Mouse (Mus musculus): ENCODE results near the gene Trpc7. TPM values are rescaled to one million over a fixed set of nuclear protein-coding genes. Genes with fewer than 3 reads are reported as not detected.

The Trpc7 gene
- polyA plus RNA-seq, 2 experiments: not detected

GRCm38 (mm10) chr13:56735212-56735875 is 160.4 kb downstream of the Trpc7 start:
- Histone ChIP-seq H3K4me2 (ENCODE audit: low read depth) (no peak overlapping the region), H3K27ac (no peak overlapping the region), H3K36me3 (replicated peaks; ENCODE audit: control insufficient read depth, insufficient read depth, low read depth) (no peaks in the 10 kb centered on the region; the same call in none of the 2 replicates), H3K4me1 (replicated peaks; ENCODE audit: control insufficient read depth in 2 of 2, insufficient read depth in 2 of 2, low read length in 1 of 2) (peaks cover 3% of the 10 kb centered on the region in 2 experiments; a peak in 2 of 4 replicates), H3K4me3 (ENCODE audit: insufficient read depth in 1 of 2, low read depth in 2 of 2, low read length in 2 of 2) (no peak overlapping the region), H3K9ac (replicated peaks) (no peak overlapping the region), H3K9me3 (ENCODE audit: control insufficient read depth, low read length) (no peaks in the 10 kb centered on the region), H3K27me3 (ENCODE audit: control insufficient read depth, insufficient read depth, low read length) (no peaks in the 10 kb centered on the region)
- DNase-seq (ENCODE audit: low read depth in 3 of 3, low spot score in 3 of 3): no peak
- WGBS (ENCODE audit: insufficient replicate concordance): 47% methylated on average over 6 of the region's 6 CpGs
- TF ChIP-seq EP300 (IDR thresholded peaks at IDR 0.05; ENCODE audit: low read depth) (no peak), CTCF (IDR thresholded peaks at IDR 0.05; ENCODE audit: low read depth) (peak; percentile 56)
- ATAC-seq (ENCODE audit: insufficient read depth): no peak

GRCm38 (mm10) chr13:56734617-56735016 is 161.2 kb downstream of the Trpc7 start:
- H3K27me3 ChIP-seq (ENCODE audit: control insufficient read depth, insufficient read depth, low read length): no peaks in the 10 kb centered on the region
- no peak for TF ChIP-seq CTCF (IDR thresholded peaks at IDR 0.05; ENCODE audit: low read depth)
- TF ChIP-seq EP300 (IDR thresholded peaks at IDR 0.05; ENCODE audit: low read depth): no peak
- no peaks in the 10 kb centered on the region for H3K9me3 ChIP-seq (ENCODE audit: control insufficient read depth, low read length)
- no peak for DNase-seq (ENCODE audit: low read depth in 3 of 3, low spot score in 3 of 3)
- 52% methylated on average over 4 of the region's 4 CpGs for WGBS (ENCODE audit: insufficient replicate concordance)
- no peak overlapping the region for H3K4me2 ChIP-seq (ENCODE audit: low read depth)
- no peaks in the 10 kb centered on the region; the same call in none of the 2 replicates for H3K36me3 ChIP-seq (replicated peaks; ENCODE audit: control insufficient read depth, insufficient read depth, low read depth)
- peaks cover 3% of the 10 kb centered on the region in 2 experiments; a peak in 2 of 4 replicates for H3K4me1 ChIP-seq (replicated peaks; ENCODE audit: control insufficient read depth in 2 of 2, insufficient read depth in 2 of 2, low read length in 1 of 2)
- no peak overlapping the region for H3K27ac ChIP-seq
- no peak overlapping the region for H3K9ac ChIP-seq (replicated peaks)
- no peak overlapping the region for H3K4me3 ChIP-seq (ENCODE audit: insufficient read depth in 1 of 2, low read depth in 2 of 2, low read length in 2 of 2)
- no peak for ATAC-seq (ENCODE audit: insufficient read depth)

GRCm38 (mm10) chr13:56729046-56729445 is 166.7 kb downstream of the Trpc7 start:
- no peaks in the 10 kb centered on the region for H3K9me3 ChIP-seq (ENCODE audit: control insufficient read depth, low read length)
- 82% methylated on average over 7 of the region's 7 CpGs for WGBS (ENCODE audit: insufficient replicate concordance)
- DNase-seq (ENCODE audit: low read depth in 3 of 3, low spot score in 3 of 3): no peak

GRCm38 (mm10) chr13:56726551-56726950 is 169.2 kb downstream of the Trpc7 start:
- Histone ChIP-seq H3K4me2 (ENCODE audit: low read depth) (no peak overlapping the region), H3K4me3 (ENCODE audit: insufficient read depth in 1 of 2, low read depth in 2 of 2, low read length in 2 of 2) (no peak overlapping the region), H3K36me3 (replicated peaks; ENCODE audit: control insufficient read depth, insufficient read depth, low read depth) (peaks cover 8% of the 10 kb centered on the region), H3K4me1 (replicated peaks; ENCODE audit: control insufficient read depth in 2 of 2, insufficient read depth in 2 of 2, low read length in 1 of 2) (no peaks in the 10 kb centered on the region), H3K27me3 (ENCODE audit: control insufficient read depth, insufficient read depth, low read length) (no peaks in the 10 kb centered on the region), H3K27ac (no peak overlapping the region), H3K9ac (replicated peaks) (no peak overlapping the region), H3K9me3 (ENCODE audit: control insufficient read depth, low read length) (no peaks in the 10 kb centered on the region)
- DNase-seq (ENCODE audit: low read depth in 3 of 3, low spot score in 3 of 3) (no peak), ATAC-seq (ENCODE audit: insufficient read depth) (no peak)
- WGBS (ENCODE audit: insufficient replicate concordance): 76% methylated on average over 4 of the region's 4 CpGs
- no peak for TF ChIP-seq CTCF (IDR thresholded peaks at IDR 0.05; ENCODE audit: low read depth)
- no peak for TF ChIP-seq EP300 (IDR thresholded peaks at IDR 0.05; ENCODE audit: low read depth)

More at GRCm38 (mm10) chr13:56729046-56729445, 166.7 kb downstream of the Trpc7 start:
- H3K4me3 ChIP-seq (ENCODE audit: insufficient read depth in 1 of 2, low read depth in 2 of 2, low read length in 2 of 2): no peak overlapping the region
- TF ChIP-seq EP300 (IDR thresholded peaks at IDR 0.05; ENCODE audit: low read depth) (no peak), CTCF (IDR thresholded peaks at IDR 0.05; ENCODE audit: low read depth) (no peak)
- H3K27me3 ChIP-seq (ENCODE audit: control insufficient read depth, insufficient read depth, low read length): no peaks in the 10 kb centered on the region
- no peak overlapping the region for H3K4me2 ChIP-seq (ENCODE audit: low read depth)
- no peak for ATAC-seq (ENCODE audit: insufficient read depth)
- H3K9ac ChIP-seq (replicated peaks): no peak overlapping the region
- H3K4me1 ChIP-seq (replicated peaks; ENCODE audit: control insufficient read depth in 2 of 2, insufficient read depth in 2 of 2, low read length in 1 of 2): no peaks in the 10 kb centered on the region
- H3K27ac ChIP-seq: no peak overlapping the region
- H3K36me3 ChIP-seq (replicated peaks; ENCODE audit: control insufficient read depth, insufficient read depth, low read depth): peaks cover 8% of the 10 kb centered on the region

Other genes starting within 250 kb of the Trpc7 start
- 4.1 and 5.0 TPM in 2 replicates for gene Smad5, start 193.0 kb downstream of the Trpc7 start, polyA plus RNA-seq (2012; rRNA removed)
- 4.0 and 4.2 TPM in 2 replicates for gene Smad5, start 193.0 kb downstream of the Trpc7 start, polyA plus RNA-seq (2014; fragmentation: Nextera tagmentation; extraction: Ambion mirVana)
- not detected in 2 replicates for gene Gm45623, start 142.2 kb downstream of the Trpc7 start, polyA plus RNA-seq (2012; rRNA removed)
- gene Gm45623, start 142.2 kb downstream of the Trpc7 start, polyA plus RNA-seq (2014; fragmentation: Nextera tagmentation; extraction: Ambion mirVana): not detected in 2 replicates